Mouse (Mus musculus): ENCODE data around the gene Rpf1. TPM values are rescaled to one million over a fixed set of nuclear protein-coding genes. Genes with fewer than 3 reads are reported as not detected.

Rpf1 gene
- total RNA-seq, 4 experiments from 2014 or later: 25.5 to 34.4 (median 31.9) TPM

- peak; percentile 54 for DNase-seq
These were observed 21.0 kb downstream of the Rpf1 start for GRCm38 (mm10) chr3:146500003-146500809.

GRCm38 (mm10) chr3:146499431-146500002, 21.7 kb downstream of the Rpf1 start, which contains the start of the genes Spata1 and Gng5:
Gene Spata1, minus strand, starts transcription at chr3:146499753.
Gene Gng5, plus strand, starts transcription at chr3:146499807.
- DNase-seq: peak; percentile 85

- DNase-seq: no peak
These were observed 22.2 kb downstream of the Rpf1 start for GRCm38 (mm10) chr3:146498989-146499388.

- DNase-seq: no peak
These were observed 26.3 kb downstream of the Rpf1 start for GRCm38 (mm10) chr3:146494941-146495340.

DNA sequence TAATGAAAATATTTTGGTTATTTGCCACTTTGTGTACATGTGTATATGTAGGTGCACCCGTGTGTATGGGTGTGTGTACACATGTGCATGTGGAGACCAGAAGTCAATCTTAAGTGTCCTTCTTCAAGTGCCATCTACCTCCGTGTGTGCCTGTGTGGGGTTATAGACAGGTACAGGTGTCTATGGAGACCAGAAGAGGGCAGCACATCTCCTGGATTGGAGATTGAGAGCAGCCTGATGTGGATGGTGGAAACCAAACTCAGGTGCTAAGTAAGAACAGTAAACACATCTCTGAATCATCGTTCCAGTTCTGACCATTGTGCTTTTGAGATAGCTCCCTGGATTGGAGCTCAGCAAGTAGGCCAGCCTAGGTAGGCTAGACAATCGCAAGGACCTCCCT, 34.8 kb downstream of the Rpf1 start:
- no peak for DNase-seq

DNA sequence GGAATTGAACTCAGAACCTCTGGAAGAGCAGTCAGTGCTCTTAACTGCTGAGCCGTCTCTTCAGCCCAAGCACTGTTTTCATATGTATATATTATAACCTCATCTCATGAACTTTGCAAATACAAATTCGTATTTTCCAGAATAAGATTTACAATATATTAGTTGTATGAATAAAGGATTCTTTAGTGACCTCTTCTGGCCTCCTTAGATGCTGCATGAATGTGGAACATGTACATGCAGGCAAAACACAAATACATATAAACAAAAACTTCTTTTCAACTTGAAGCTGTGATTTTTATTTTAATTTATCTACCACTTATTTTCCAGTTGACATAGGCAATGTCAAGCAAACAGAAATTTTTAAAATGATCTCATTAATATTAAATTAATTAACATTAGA, 39.2 kb downstream of the Rpf1 start:
- DNase-seq: no peak

GRCm38 (mm10) chr3:146474428-146474827, 46.8 kb downstream of the Rpf1 start:
- DNase-seq: no peak

GRCm38 (mm10) chr3:146473741-146474140, 47.5 kb downstream of the Rpf1 start:
- DNase-seq: no peak

- DNase-seq: no peak
These were observed 48.6 kb downstream of the Rpf1 start for GRCm38 (mm10) chr3:146472657-146473056.

- DNase-seq: no peak
These were observed 52.0 kb downstream of the Rpf1 start for GRCm38 (mm10) chr3:146469226-146469625.

DNA sequence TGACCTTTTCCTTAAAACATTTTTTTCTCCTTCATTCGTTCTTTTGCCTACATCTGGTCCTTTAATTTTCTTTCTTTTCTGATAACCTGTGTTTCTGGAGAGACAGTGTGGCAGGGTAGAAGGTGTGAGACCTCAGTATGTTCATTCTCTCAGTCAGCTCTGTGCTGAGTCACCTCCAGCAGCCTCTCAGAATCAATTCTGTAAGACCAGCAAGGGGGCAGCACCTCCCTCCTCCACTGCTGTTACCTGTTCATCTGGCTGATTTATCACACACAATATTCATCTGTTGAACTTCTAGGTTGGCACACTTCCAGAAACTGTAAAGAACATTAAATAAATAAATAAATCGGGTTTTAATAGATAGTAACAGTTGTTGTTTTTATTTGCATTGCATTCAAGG, 58.3 kb downstream of the Rpf1 start:
- no peak for DNase-seq

Other genes with a start within 250 kb of the Rpf1 start
- 10 to 100 TPM in 2 of 4 experiments, 1 to 10 TPM in 2; 7.7 to 12.9 (median 10.8) TPM for gene Ssx2ip, start 116.8 kb downstream of the Rpf1 start, total RNA-seq (2022)
- 10 to 100 TPM in 3 of 4 experiments, 1 to 10 TPM in 1; 10.0 to 15.2 (median 12.8) TPM for gene Ctbs, start 71.6 kb downstream of the Rpf1 start, total RNA-seq (2022)
- 1 to 10 TPM; 1.2 to 4.7 (median 2.8) TPM for gene Spata1, start 21.7 kb downstream of the Rpf1 start, total RNA-seq (2022)
- 100 to 1,000 TPM; 186 to 235 (median 206) TPM for gene Gng5, start 21.6 kb downstream of the Rpf1 start, total RNA-seq (2022)
- gene Uox, start 49.0 kb upstream of the Rpf1 start, total RNA-seq (2022): under 1 TPM in 2 of 4 experiments, not detected in 2; 0.23 to 0.70 TPM
- gene Dnase2b, start 94.2 kb upstream of the Rpf1 start, total RNA-seq (2022): not detected
- not detected for gene 4930503B20Rik, start 129.9 kb upstream of the Rpf1 start, total RNA-seq (2022)
- gene Samd13, start 164.2 kb upstream of the Rpf1 start, total RNA-seq (2022): 1 to 10 TPM in 1 of 4 experiments, under 1 TPM in 3; 0.42 to 1.3 (median 0.68) TPM